Mouse (Mus musculus) intestine, postnatal 0 days (tissue): ENCODE measurements around the gene Cspg4. TPM values are rescaled to one million over a fixed set of nuclear protein-coding genes. Genes with fewer than 3 reads are reported as not detected.

ENCODE experiments used
- ATAC-seq: fragments of 200-750 bp; cut with Nextera tagmentation; 2 replicates; pipeline ENCODE4 v1.8.0; 2017; ENCODE audit warnings: mild to moderate bottlenecking, moderate TSS enrichment, moderate library complexity
- H3K27ac ChIP-seq: fragments of 300-500 bp; sonication (generic); 2 replicates; pipeline ENCODE4 v1.5.1; 2014; ENCODE audit warnings: mild to moderate bottlenecking, low read depth, low read length, moderate library complexity
- H3K27me3 ChIP-seq: fragments of 300-500 bp; sonication (generic); replicated peaks from 2 replicates; pipeline ENCODE4 v1.6.1; 2014; ENCODE audit warnings: low read length, mixed read lengths; ENCODE audit not compliant: control insufficient read depth, insufficient read depth
- H3K36me3 ChIP-seq: fragments of 300-500 bp; sonication (generic); 2 replicates; pipeline ENCODE4 v1.6.1; 2014; ENCODE audit warnings: mild to moderate bottlenecking, moderate library complexity; ENCODE audit not compliant: control insufficient read depth, insufficient read depth
- H3K4me1 ChIP-seq: fragments of 300-500 bp; sonication (generic); replicated peaks from 2 replicates; pipeline ENCODE4 v1.6.1; 2014; ENCODE audit warnings: antibody characterized with exemption, low read length, mixed read lengths; ENCODE audit not compliant: control insufficient read depth, insufficient read depth
- H3K4me2 ChIP-seq: fragments of 300-500 bp; sonication (generic); replicated peaks from 2 replicates; pipeline ENCODE4 v1.6.1; 2014; ENCODE audit warnings: low read depth, mild to moderate bottlenecking, moderate library complexity
- H3K4me3 ChIP-seq: fragments of 300-500 bp; sonication (generic); 2 replicates; pipeline ENCODE4 v1.5.1; 2014; ENCODE audit warnings: low read depth, low read length
- H3K9ac ChIP-seq: fragments of 300-500 bp; sonication (generic); 2 replicates; pipeline ENCODE4 v1.6.1; 2014; ENCODE audit warnings: mild to moderate bottlenecking, low read depth, low read length
- H3K9me3 ChIP-seq: fragments of 300-500 bp; sonication (generic); 2 replicates; pipeline ENCODE4 v1.6.1; 2016; ENCODE audit warnings: mixed run types; ENCODE audit not compliant: control insufficient read depth
- CTCF ChIP-seq: sonication (generic); IDR thresholded peaks from 2 replicates; pipeline ENCODE4 v1.5.1; 2016; ENCODE audit warnings: low read depth, mild to moderate bottlenecking, control low read depth, antibody characterized with exemption, moderate library complexity
- WGBS: fragments of 180-500 bp; shearing (Covaris S2); extraction: QIAGEN DNeasy Blood & Tissue Kit; methylation state at CpG from one replicate; pipeline ENCODE4 v1.1.7; 2014; 5-methylcytosine and 5-hydroxymethylcytosine counted together
- polyA plus RNA-seq: library from polyadenylated mRNA; unstranded; fragments of >200 nt; fragmentation: Nextera tagmentation; extraction: Ambion mirVana; gene quantifications from 2 replicates; pipeline ENCODE4 v1.2.1, GENCODE M21; 2015

Cspg4 gene
- polyA plus RNA-seq, 1 experiment from 2014 or later: 8.2 TPM

DNA sequence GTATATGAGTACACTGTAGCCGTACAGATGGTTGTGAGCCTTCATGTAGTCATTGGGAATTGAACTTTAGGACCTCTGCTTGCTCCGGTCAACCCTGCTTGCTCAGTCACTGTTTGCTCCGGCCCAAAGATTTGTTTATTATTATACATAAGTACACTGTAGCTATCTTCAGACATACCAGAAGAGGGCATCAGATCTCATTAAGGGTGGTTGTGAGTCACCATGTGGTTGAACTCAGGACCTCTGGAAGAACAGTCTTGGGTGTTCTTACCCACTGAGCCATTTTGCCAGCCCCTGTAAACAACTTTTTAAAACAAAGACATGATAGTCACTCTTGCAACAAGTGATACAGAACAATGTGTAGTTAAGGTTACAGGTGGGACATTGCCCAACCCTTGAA lies 32.9 kb upstream of the Cspg4 start:
- no peak for TF ChIP-seq CTCF
- WGBS: 80% methylated on average over 3 of the region's 3 CpGs

DNA sequence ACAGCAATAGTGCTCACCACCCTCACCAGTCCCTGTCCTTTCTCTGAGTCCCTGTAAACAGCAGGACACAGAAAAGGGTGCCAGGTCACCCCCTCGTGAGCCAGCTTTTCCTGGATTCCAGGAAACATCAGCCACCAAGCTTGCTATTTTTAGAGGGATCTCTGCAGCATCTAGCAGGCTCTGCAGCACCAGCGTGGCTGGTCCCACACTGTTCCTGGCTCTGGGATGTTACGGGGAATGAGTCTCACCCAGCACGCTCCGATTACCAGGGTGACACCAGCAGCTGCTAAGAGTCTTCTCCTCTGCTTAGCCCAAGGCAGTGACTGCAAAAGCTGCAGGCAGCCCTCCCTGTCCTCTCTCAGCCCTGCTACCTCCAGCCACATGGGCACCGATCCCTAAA lies 31.9 kb upstream of the Cspg4 start:
- no peak for ATAC-seq
- Histone ChIP-seq H3K4me3 (no peak overlapping the region), H3K27ac (no peak overlapping the region), H3K9ac (no peak overlapping the region), H3K9me3 (no peaks in the 10 kb centered on the region), H3K4me2 (no peak overlapping the region), H3K27me3 (no peaks in the 10 kb centered on the region), H3K4me1 (no peaks in the 10 kb centered on the region), H3K36me3 (no peaks in the 10 kb centered on the region)
- no peak for TF ChIP-seq CTCF
- WGBS: 47% methylated on average over 6 of the region's 6 CpGs

More for the DNA sequence above, 32.9 kb upstream of the Cspg4 start:
- no peak for ATAC-seq
- no peaks in the 10 kb centered on the region for H3K36me3 ChIP-seq
- H3K9me3 ChIP-seq: no peaks in the 10 kb centered on the region
- H3K4me3 ChIP-seq: no peak overlapping the region
- H3K9ac ChIP-seq: no peak overlapping the region
- H3K4me1 ChIP-seq: no peaks in the 10 kb centered on the region
- H3K4me2 ChIP-seq: no peak overlapping the region
- no peak overlapping the region for H3K27ac ChIP-seq
- no peaks in the 10 kb centered on the region for H3K27me3 ChIP-seq

DNA sequence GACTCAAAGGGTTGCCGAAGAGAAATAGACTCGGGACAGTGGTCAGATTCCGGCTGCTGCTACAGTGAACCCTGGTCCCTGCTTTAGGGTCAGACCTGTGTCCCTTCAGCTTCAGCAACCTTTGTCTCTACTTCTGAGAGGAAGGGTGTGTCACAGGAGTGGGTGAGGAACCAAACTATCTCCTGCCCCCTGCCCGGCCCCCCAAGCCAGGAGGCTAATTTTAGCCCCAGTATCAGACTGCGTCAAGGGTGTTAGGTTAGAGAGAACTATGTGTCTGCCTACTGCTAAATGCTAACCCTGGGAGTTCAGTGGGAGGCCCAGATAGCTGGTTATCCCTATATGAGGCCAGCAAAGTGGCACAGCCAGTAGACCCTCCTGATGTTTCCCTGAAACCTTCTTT lies 29.7 kb upstream of the Cspg4 start:
- Histone ChIP-seq H3K9ac (no peak overlapping the region), H3K4me3 (no peak overlapping the region), H3K4me2 (no peak overlapping the region), H3K36me3 (no peaks in the 10 kb centered on the region), H3K27ac (no peak overlapping the region), H3K9me3 (no peaks in the 10 kb centered on the region), H3K27me3 (no peaks in the 10 kb centered on the region), H3K4me1 (no peaks in the 10 kb centered on the region)
- no peak for ATAC-seq
- no peak for TF ChIP-seq CTCF
- WGBS: 65% methylated on average over 5 of the region's 5 CpGs

DNA sequence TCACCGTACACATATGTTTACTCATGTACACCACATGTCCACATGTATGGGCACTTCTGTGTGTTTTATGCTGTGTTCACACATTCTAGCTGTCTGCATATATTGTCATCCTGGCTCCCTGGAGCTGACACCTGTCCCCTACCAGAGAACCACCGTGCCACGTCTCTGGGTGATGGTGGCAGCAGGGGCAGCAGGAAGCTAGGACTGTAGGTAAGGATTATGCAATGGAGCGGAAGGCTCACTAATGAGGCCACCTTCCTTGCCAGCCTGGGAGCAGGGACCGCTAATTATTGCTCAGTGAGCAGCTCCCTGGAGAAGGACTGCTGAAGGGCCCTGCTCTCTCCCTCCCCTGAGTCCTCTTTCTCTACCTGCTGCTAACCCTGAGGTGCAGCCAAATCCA lies 24.1 kb upstream of the Cspg4 start:
- Histone ChIP-seq H3K9ac (no peak overlapping the region), H3K36me3 (no peaks in the 10 kb centered on the region), H3K4me2 (no peak overlapping the region), H3K27ac (no peak overlapping the region), H3K4me3 (no peak overlapping the region), H3K9me3 (no peaks in the 10 kb centered on the region), H3K27me3 (peaks cover 3% of the 10 kb centered on the region; the same call in 1 of the 2 replicates), H3K4me1 (0 out of 2 replicates have a peak, but pooled peaks cover 3% of the 10 kb centered on the region)
- TF ChIP-seq CTCF: no peak
- no peak for ATAC-seq
- WGBS: 79% methylated on average over 5 of the region's 5 CpGs

DNA sequence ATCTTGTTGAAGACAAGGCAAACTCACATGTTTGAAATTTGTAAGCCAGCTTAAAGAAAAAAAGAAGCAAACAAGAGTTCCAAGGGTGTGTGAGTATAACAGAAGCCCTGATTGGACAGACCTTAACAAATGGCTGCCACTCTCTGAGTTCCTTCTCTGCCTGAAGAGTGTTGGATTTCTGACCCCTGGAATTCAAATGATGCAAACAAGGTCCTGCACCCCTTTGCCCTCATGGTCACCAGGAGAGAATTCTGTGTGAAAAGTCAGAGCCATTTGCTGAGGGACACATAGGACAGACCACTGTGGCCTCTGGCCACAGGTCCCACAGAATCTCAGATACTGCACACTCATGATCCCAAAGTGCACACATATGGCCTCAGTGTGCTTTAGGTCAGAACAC lies 23.0 kb upstream of the Cspg4 start:
- peaks cover 3% of the 10 kb centered on the region; the same call in 1 of the 2 replicates for H3K27me3 ChIP-seq
- 0 out of 2 replicates have a peak, but pooled peaks cover 3% of the 10 kb centered on the region for H3K4me1 ChIP-seq
- no peaks in the 10 kb centered on the region for H3K9me3 ChIP-seq
- no peak for TF ChIP-seq CTCF
- H3K4me2 ChIP-seq: no peak overlapping the region
- no peak overlapping the region for H3K27ac ChIP-seq
- H3K36me3 ChIP-seq: no peaks in the 10 kb centered on the region
- no peak overlapping the region for H3K4me3 ChIP-seq
- ATAC-seq: no peak
- no peak overlapping the region for H3K9ac ChIP-seq

DNA sequence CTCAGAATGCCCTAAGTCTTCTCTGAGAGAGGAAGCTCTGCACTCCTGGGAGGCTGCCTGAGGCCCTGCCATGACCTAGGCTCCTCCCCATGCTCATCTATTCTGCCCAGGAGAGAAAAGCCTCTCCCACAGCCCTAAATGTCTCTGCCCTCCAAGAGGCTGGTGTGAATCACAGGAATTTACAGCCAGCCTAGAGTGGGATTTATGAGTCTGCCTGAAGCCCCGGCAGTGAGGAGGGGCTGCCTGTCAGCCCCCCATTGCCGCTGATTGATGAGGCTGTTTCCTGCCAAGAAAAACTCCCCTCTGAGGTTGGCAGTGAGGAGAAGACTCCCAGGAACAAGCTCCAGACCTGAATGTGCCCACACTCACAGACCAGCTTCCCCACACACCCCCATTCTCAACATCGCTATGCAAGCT lies 22.5 kb upstream of the Cspg4 start:
- ATAC-seq: no peak
- H3K27ac ChIP-seq: no peak overlapping the region
- H3K9ac ChIP-seq: no peak overlapping the region
- WGBS: 27% methylated on average over 3 of the region's 3 CpGs
- no peaks in the 10 kb centered on the region for H3K9me3 ChIP-seq
- H3K4me1 ChIP-seq: 0 out of 2 replicates have a peak, but pooled peaks cover 3% of the 10 kb centered on the region
- H3K4me2 ChIP-seq: no peak overlapping the region
- no peaks in the 10 kb centered on the region for H3K36me3 ChIP-seq
- H3K4me3 ChIP-seq: no peak overlapping the region
- peaks cover 3% of the 10 kb centered on the region; the same call in 1 of the 2 replicates for H3K27me3 ChIP-seq
- no peak for TF ChIP-seq CTCF
